Mouse (Mus musculus) CD4-positive naive resting alpha-beta T cell, adult 57 days (primary cell): ENCODE measurements around the gene Trim9. TPM values are rescaled to one million over a fixed set of nuclear protein-coding genes. Genes with fewer than 3 reads are reported as not detected.

Experiments used
- total RNA-seq: library from RNA; stranded (reverse); gene quantifications from one replicate; pipeline ENCODE4 v1.2.4, GENCODE M21; 2023

Gene Trim9
- total RNA-seq: not detected

DNA sequence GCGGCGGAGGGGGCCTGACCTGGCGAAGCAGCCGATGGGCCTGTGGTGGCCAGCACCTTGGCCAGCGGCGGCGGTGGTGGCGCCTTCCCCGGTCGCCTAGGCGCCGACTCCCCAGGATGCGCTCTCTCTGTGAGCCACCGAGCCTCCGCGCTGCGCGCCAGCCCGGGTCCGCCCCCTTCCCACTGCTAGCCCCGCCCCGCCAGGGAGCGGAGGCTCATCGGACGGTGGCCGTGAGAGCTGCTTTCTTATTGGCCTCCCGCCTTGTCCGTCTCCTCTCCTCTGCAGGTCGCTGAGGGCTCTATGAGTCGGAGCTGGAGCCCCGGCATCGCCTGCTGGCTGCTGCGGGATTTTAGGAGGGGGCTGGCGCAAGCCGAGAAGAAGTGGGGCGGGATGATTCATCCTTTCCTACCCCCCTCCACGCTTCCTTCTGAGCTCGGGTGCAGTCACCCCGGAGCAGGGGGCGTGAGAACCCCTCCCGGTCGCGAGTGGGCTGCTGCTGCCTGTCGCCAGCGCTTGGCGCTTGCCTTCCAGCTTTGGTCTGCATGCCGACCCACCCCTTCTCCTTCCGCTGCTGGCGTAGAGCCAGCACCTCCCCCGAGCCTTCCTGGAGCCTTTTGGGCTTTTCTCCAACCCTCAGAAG lies at the start of gene Trim9:
Trim9 (minus strand) TSS at position 413 of the 640 bp plus-strand sequence.

DNA sequence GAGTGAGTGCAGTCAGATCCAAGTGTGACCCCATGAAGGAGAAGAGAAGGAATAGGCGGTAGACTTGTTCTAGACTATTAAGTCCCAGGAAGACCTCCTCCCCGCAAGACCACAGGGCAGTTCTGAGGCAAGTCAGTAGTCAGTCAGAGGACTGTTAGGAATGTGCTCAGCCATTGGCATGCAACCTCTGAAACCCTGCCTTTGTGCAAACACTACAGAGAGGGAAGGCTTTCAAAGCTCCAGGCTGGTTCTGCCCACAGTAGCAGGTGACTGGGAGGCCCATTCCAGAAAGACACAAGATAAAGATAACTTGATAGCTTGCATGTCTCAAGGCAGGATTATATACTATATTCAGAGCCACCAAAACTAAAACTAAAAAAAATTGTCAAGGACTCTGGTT lies 116.1 kb downstream of the Trim9 start, which contains the start of gene Pygl:
Pygl (minus strand) TSS at position 195 of the 400 bp plus-strand sequence.

Other genes with a start within 250 kb of the Trim9 start
- 95.7 TPM for gene Nin, start 233.9 kb downstream of the Trim9 start, total RNA-seq
- gene Abhd12b, start 193.5 kb downstream of the Trim9 start, total RNA-seq: not detected
- gene Pygl, start 116.1 kb downstream of the Trim9 start, total RNA-seq: 2.2 TPM
- gene Tmx1, start 105.5 kb upstream of the Trim9 start, total RNA-seq: 36.1 TPM